Mouse (Mus musculus): ENCODE data around the gene Synpo2.

GRCm38 (mm10) chr3:123145942-123146341, 90.0 kb downstream of the Synpo2 start:
- TF ChIP-seq CTCF (IDR thresholded peaks at IDR 0.05): no peak
- TF ChIP-seq EP300 (IDR thresholded peaks at IDR 0.05): no peak

Measured in lung, postnatal 0 days (tissue).